Mouse (Mus musculus) hindbrain, postnatal 0 days (tissue): ENCODE results near the gene Uhmk1. TPM values are rescaled to one million over a fixed set of nuclear protein-coding genes. Genes with fewer than 3 reads are reported as not detected.

Source experiments
- ATAC-seq: fragments of 200-750 bp; cut with Nextera tagmentation; 2 replicates; pipeline ENCODE4 v1.8.0; 2017; ENCODE audit warnings: mild to moderate bottlenecking, moderate TSS enrichment, moderate library complexity
- DNase-seq: peaks from one replicate; pipeline ENCODE4 v3.0.0-alpha.2; 2015; ENCODE audit warnings: low spot score
- H3K27ac ChIP-seq: fragments of 300-500 bp; sonication (generic); 2 replicates; pipeline ENCODE4 v1.5.1; 2014; ENCODE audit warnings: mild to moderate bottlenecking
- H3K27me3 ChIP-seq: fragments of 300-500 bp; sonication (generic); 2 replicates; pipeline ENCODE4 v1.6.1; 2014; ENCODE audit warnings: low read length, mixed read lengths; ENCODE audit not compliant: insufficient read depth
- H3K36me3 ChIP-seq: fragments of 300-500 bp; sonication (generic); 2 replicates; pipeline ENCODE4 v1.6.1; 2014; ENCODE audit warnings: low read length, mixed read lengths; ENCODE audit not compliant: insufficient read depth
- H3K4me1 ChIP-seq: fragments of 300-500 bp; sonication (generic); 2 replicates; pipeline ENCODE4 v1.6.1; 2014; ENCODE audit warnings: antibody characterized with exemption, low read length, mixed read lengths; ENCODE audit not compliant: insufficient read depth
- H3K4me2 ChIP-seq: fragments of 300-500 bp; sonication (generic); 2 replicates; pipeline ENCODE4 v1.6.1; 2014; ENCODE audit warnings: low read depth, mild to moderate bottlenecking, low read length, moderate library complexity, mixed read lengths
- H3K4me3 ChIP-seq: fragments of 300-500 bp; sonication (generic); 2 replicates; pipeline ENCODE4 v1.5.1; 2014; ENCODE audit warnings: low read length
- H3K9ac ChIP-seq: fragments of 300-500 bp; sonication (generic); replicated peaks from 2 replicates; pipeline ENCODE4 v1.6.1; 2014; ENCODE audit warnings: mild to moderate bottlenecking, low read length, moderate library complexity, mixed read lengths
- H3K9me3 ChIP-seq: fragments of 300-500 bp; sonication (generic); 2 replicates; pipeline ENCODE4 v1.6.1; 2016; ENCODE audit warnings: low read length, mixed read lengths
- CTCF ChIP-seq: IDR thresholded peaks from 2 replicates; pipeline ENCODE4 v1.5.1; 2016; ENCODE audit warnings: antibody characterized with exemption, control low read depth, low read depth
- WGBS: fragments of 180-500 bp; shearing (Covaris S2); extraction: QIAGEN DNeasy Blood & Tissue Kit; methylation state at CpG from one replicate; pipeline ENCODE4 v1.1.7; 2014; 5-methylcytosine and 5-hydroxymethylcytosine counted together
- polyA plus RNA-seq: library from polyadenylated mRNA; unstranded; fragments of >200 nt; fragmentation: Nextera tagmentation; extraction: Ambion mirVana; gene quantifications from 2 replicates; pipeline ENCODE4 v1.2.1, GENCODE M21; 2015
- total RNA-seq: library from RNA; depleted of rRNA; stranded (reverse); fragments of >200 nt; gene quantifications from 2 replicates; pipeline ENCODE4 v1.2.3, GENCODE M21; 2014

The Uhmk1 gene
- total and polyA plus RNA-seq, 2 experiments from 2014 or later, result 8.0 to 45.1 TPM

GRCm38 (mm10) chr1:170182706-170183105 is 32.5 kb downstream of the Uhmk1 start:
- Histone ChIP-seq H3K4me2 (no peak overlapping the region), H3K9ac (no peak overlapping the region), H3K4me3 (no peak overlapping the region), H3K36me3 (no peaks in the 10 kb centered on the region), H3K9me3 (no peaks in the 10 kb centered on the region), H3K27ac (no peak overlapping the region), H3K4me1 (no peaks in the 10 kb centered on the region), H3K27me3 (no peaks in the 10 kb centered on the region)
- ATAC-seq (no peak), DNase-seq (no peak)
- TF ChIP-seq CTCF, result no peak

- Histone ChIP-seq H3K27me3 (no peaks in the 10 kb centered on the region), H3K4me2 (no peak overlapping the region), H3K9ac (no peak overlapping the region), H3K27ac (no peak overlapping the region), H3K4me1 (peaks cover 3% of the 10 kb centered on the region; the same call in 1 of the 2 replicates), H3K9me3 (no peaks in the 10 kb centered on the region), H3K36me3 (no peaks in the 10 kb centered on the region), H3K4me3 (no peak overlapping the region)
- WGBS, result 86% methylated on average over 8 of the region's 8 CpGs
- no peak for DNase-seq
- no peak for ATAC-seq
- TF ChIP-seq CTCF, result no peak
These were observed 38.4 kb downstream of the Uhmk1 start for GRCm38 (mm10) chr1:170176661-170177239.

DNA sequence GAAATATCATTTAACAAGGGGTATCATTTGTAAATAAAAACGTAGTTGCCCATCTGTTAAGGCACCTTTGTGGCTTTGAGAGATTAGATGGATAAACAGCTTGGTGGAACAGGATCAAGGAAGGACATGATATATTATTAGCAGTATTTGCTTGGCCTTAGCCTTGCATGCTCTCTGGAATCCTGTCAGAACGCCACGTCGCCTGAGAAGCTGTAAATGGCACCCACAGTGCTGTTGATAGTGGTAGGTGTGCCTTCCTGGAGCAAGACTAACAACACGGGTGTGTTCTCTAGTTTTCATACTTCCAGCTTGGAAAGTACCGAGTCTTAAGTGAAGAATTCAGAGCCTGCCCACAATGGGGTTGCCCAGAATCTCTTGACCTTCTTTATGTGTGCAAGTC is 39.3 kb downstream of the Uhmk1 start:
- Histone ChIP-seq H3K27me3 (no peaks in the 10 kb centered on the region), H3K9ac (no peak overlapping the region), H3K9me3 (no peaks in the 10 kb centered on the region), H3K4me3 (no peak overlapping the region), H3K4me1 (peaks cover 3% of the 10 kb centered on the region; the same call in 1 of the 2 replicates), H3K36me3 (no peaks in the 10 kb centered on the region), H3K4me2 (peak overlapping the region; percentile 64; the same call in 1 of the 2 replicates), H3K27ac (no peak overlapping the region)
- no peak for ATAC-seq
- DNase-seq, result no peak
- 63% methylated on average over 6 of the region's 6 CpGs for WGBS
- no peak for TF ChIP-seq CTCF

GRCm38 (mm10) chr1:170174814-170175332 is 40.3 kb downstream of the Uhmk1 start, which contains the start of gene Uap1:
Gene Uap1, minus strand, starts transcription at chr1:170174957.
- 3% methylated on average over 51 of the region's 52 CpGs for WGBS

GRCm38 (mm10) chr1:170173991-170174813 is 41.0 kb downstream of the Uhmk1 start:
- TF ChIP-seq CTCF, result no peak
- H3K9ac ChIP-seq, result peak overlapping the region; percentile 83
- H3K4me2 ChIP-seq, result peak overlapping the region; percentile 75
- H3K27ac ChIP-seq, result peak overlapping the region; percentile 87
- under 1% methylated on average over 50 of the region's 50 CpGs for WGBS
- peaks cover 3% of the 10 kb centered on the region; the same call in 1 of the 2 replicates for H3K4me1 ChIP-seq
- H3K4me3 ChIP-seq, result peak overlapping the region; percentile 88
- H3K27me3 ChIP-seq, result no peaks in the 10 kb centered on the region
- DNase-seq (peak; percentile 31), ATAC-seq (peak; percentile 82; the same call in 1 of the 2 replicates)
- no peaks in the 10 kb centered on the region for H3K36me3 ChIP-seq
- H3K9me3 ChIP-seq, result no peaks in the 10 kb centered on the region

More at GRCm38 (mm10) chr1:170174814-170175332, 40.3 kb downstream of the Uhmk1 start, which contains the start of gene Uap1:
- peak; percentile 68 for TF ChIP-seq CTCF
- Histone ChIP-seq H3K4me1 (peaks cover 3% of the 10 kb centered on the region; the same call in 1 of the 2 replicates), H3K27ac (peak within 1 kb of the TSS; percentile 87), H3K9me3 (no peaks in the 10 kb centered on the region), H3K4me2 (peak within 1 kb of the TSS; percentile 75), H3K36me3 (no peaks in the 10 kb centered on the region), H3K9ac (peak within 1 kb of the TSS; percentile 83), H3K4me3 (peak within 1 kb of the TSS; percentile 88), H3K27me3 (no peaks in the 10 kb centered on the region)
- peak; percentile 98 for DNase-seq
- ATAC-seq, result peak; percentile 100

DNA sequence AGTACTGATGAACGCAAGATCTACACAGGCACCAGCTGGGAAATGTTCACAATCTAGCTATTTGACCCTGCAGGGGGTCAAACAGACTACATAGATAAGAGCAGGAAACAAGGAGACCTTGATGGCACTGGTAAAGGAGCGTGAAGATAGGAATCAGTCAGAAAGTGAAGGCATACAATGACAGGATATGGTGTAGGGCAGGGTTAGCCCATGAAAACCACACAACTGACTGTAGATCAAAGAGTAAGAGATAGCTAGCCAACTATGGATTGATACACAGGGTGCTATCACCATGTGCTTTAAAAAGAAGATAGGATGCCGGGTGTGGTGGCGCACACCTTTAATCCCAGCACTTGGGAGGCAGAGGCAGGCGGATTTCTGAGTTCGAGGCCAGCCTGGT is 47.4 kb downstream of the Uhmk1 start:
- no peaks in the 10 kb centered on the region for H3K9me3 ChIP-seq
- H3K27ac ChIP-seq, result no peak overlapping the region
- no peak overlapping the region for H3K9ac ChIP-seq
- no peak for DNase-seq
- 0 out of 2 replicates have a peak, but pooled peaks cover 3% of the 10 kb centered on the region for H3K36me3 ChIP-seq
- no peak overlapping the region for H3K4me2 ChIP-seq
- 95% methylated on average over 6 of the region's 6 CpGs for WGBS
- H3K4me3 ChIP-seq, result no peak overlapping the region
- no peaks in the 10 kb centered on the region for H3K4me1 ChIP-seq
- no peaks in the 10 kb centered on the region for H3K27me3 ChIP-seq
- TF ChIP-seq CTCF, result no peak
- ATAC-seq, result no peak
